Mouse (Mus musculus) heart, adult 2 months (tissue): Measurements from ENCODE around the gene Zc3h10. TPM values are rescaled to one million over a fixed set of nuclear protein-coding genes. Genes with fewer than 3 reads are reported as not detected.
"Not testable (repeated sequence)": the region's sequence is repeated elsewhere in the genome, so short reads cannot be mapped to it uniquely, and the experiment has no call there.

Experiments used
- DNase-seq, 2 experiments: peaks; one replicate each; pipeline ENCODE4 v3.0.0; 2021
- H3K27ac ChIP-seq: fragments of 200-600 bp; 2 replicates; pipeline ENCODE4 v1.8.1; 2022
- H3K27me3 ChIP-seq: fragments of 200-500 bp; 2 replicates; pipeline ENCODE4 v1.6.1; 2012; ENCODE audit warnings: mild to moderate bottlenecking, low read length, inconsistent platforms, mixed read lengths; ENCODE audit not compliant: control insufficient read depth, insufficient read depth
- H3K36me3 ChIP-seq: fragments of 200-500 bp; 2 replicates; pipeline ENCODE4 v1.6.1; 2012; ENCODE audit warnings: low read length, inconsistent platforms; ENCODE audit not compliant: control insufficient read depth, insufficient read depth
- H3K4me1 ChIP-seq: fragments of 200-500 bp; 2 replicates; pipeline ENCODE4 v1.6.1; 2011; ENCODE audit warnings: low read length; ENCODE audit not compliant: control insufficient read depth, insufficient read depth
- H3K4me3 ChIP-seq: fragments of 200-600 bp; 2 replicates; pipeline ENCODE4 v1.8.1; 2022
- H3K79me2 ChIP-seq: fragments of 200-500 bp; replicated peaks from 2 replicates; pipeline ENCODE4 v1.6.1; 2012; ENCODE audit warnings: mild to moderate bottlenecking, inconsistent platforms, low read length, moderate library complexity, mixed read lengths; ENCODE audit not compliant: control insufficient read depth, insufficient read depth
- H3K9ac ChIP-seq: fragments of 200-500 bp; 2 replicates; pipeline ENCODE4 v1.6.1; 2012; ENCODE audit warnings: low read depth, mild to moderate bottlenecking, control low read depth, inconsistent platforms, low read length, mixed read lengths
- CTCF ChIP-seq: fragments of 200-600 bp; IDR thresholded peaks from 2 replicates; pipeline ENCODE4 v1.8.1; 2022; ENCODE audit warnings: antibody characterized with exemption, mild to moderate bottlenecking, moderate library complexity
- EP300 ChIP-seq: fragments of 200-500 bp; IDR thresholded peaks from 2 replicates; pipeline ENCODE4 v1.6.1; 2011; ENCODE audit warnings: low read depth, low read length, control low read depth; ENCODE audit not compliant: insufficient read depth
- POLR2A ChIP-seq: fragments of 200-500 bp; IDR thresholded peaks from 2 replicates; pipeline ENCODE4 v1.6.1; 2011; ENCODE audit warnings: mild to moderate bottlenecking, low read depth, low read length, control low read depth; ENCODE audit not compliant: insufficient read depth
- WGBS: fragments of 180-500 bp; shearing (Covaris S2); methylation state at CpG from one replicate; pipeline ENCODE4 v1.1.7; 2018; 5-methylcytosine and 5-hydroxymethylcytosine counted together
- intact Hi-C: fragments of 180-260 bp; cut with DNase I; formaldehyde crosslinking; loops from one replicate; pipeline ENCODE4 v1.15.1; 2025
- polyA plus RNA-seq: library from polyadenylated mRNA; depleted of rRNA; stranded (reverse); fragments of >200 nt; gene quantifications from 2 replicates; pipeline ENCODE4 v1.2.3, GENCODE M21; 2012
- total RNA-seq, 2 experiments: library from RNA; stranded (reverse); gene quantifications; 2 replicates each; pipeline ENCODE4 v1.2.3; 2021

The Zc3h10 gene
- total and polyA plus RNA-seq, 3 experiments: 6.8 to 7.6 (median 7.5) TPM

DNA sequence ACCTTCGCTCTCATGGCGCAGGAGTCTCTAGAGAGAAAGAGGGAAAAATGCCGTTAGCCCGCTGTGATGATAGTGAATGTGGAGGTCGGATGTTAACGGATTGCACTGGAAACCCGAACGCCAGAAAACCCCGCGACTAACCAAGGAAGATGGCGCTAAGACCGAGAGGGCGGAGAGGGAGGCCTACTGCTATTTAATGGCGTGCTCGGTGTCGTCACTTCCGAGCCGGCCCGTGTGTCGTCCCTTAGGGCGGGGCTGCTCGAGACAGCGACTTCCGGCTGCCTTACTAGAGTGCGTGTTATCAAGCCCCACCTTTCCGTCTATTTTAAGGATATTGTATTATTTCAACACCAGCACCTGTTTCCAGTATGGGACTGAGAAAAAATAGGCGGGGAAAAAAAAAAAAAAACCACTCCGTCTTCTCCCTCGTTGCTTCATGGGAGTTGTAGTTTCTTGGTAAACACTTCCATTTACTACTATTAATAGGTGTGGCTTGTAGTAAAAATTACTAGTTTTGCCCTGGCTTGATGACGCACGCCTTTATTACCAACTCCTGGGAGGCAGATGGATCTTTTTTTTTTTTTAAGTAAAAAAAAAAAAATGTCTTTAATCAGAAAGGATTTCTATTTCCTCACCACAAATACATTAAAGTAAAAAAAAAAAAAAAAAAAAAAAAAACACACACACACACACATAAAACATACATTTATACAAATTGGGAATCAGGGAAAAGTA lies 1.5 kb upstream of the Zc3h10 start, which contains the start of gene Rpl41:
Rpl41 (minus strand) TSS at position 359 of the 735 bp plus-strand sequence.
- peaks cover 2% of the 10 kb centered on the region; the same call in 1 of the 2 replicates for H3K4me1 ChIP-seq
- peaks cover 4% of the 10 kb centered on the region; the same call in 1 of the 2 replicates for H3K36me3 ChIP-seq
- WGBS: under 1% methylated on average over 31 of the region's 31 CpGs
- peak within 1 kb of the TSS; percentile 89 for H3K27ac ChIP-seq
- H3K79me2 ChIP-seq: peaks cover 3% of the 10 kb centered on the region; the same call in 1 of the 2 replicates
- H3K9ac ChIP-seq: peak within 1 kb of the TSS; percentile 63
- no peaks in the 10 kb centered on the region for H3K27me3 ChIP-seq
- intact Hi-C loops: loop anchor here (5.0 to 10.0 kb wide), 2 partner anchors 123 to 256 kb away; partner anchors contain the start of genes Dnajc14, Suox and Tmem198b
- peak; percentile 92 to 95 for DNase-seq
- TF ChIP-seq EP300 (peak; percentile 96; the same call in 1 of the 2 replicates), POLR2A (peak; percentile 99), CTCF (no peak)
- peak within 1 kb of the TSS; percentile 59 for H3K4me3 ChIP-seq

DNA sequence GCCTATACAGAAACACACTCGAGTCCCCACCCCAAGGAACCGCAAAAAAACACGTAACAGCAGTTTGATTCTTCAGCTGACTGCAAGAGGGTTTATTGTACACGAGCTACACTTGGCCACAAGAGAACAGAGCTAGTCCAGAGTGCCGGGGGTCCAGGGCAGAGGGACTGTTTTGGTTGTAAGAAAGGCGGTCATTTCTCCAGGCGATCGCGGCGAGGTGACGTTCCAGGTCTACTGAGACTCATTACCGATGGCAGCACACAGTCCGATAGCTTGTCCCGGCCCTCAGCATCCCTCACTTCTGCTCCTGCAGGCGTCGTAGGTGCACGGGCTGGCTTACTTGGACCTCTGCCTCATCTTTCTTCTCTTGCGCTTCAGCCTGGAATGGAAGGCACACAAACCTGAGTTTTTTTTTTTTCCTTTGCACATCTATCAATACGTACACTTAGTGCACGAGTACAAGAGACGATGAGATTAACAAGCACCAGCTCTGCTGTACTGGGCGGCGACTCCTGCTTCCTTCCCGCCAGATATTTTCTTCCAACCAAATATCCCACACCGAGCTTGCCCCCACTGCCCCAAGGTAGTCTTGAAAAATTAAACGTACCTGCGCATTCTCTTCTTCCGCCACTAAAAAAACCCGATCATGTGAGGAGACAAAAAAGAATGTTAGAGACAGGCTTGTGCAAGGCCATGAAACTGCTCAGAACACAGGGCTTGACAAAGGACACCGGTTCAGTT lies 647 bp upstream of the Zc3h10 start:
- not testable (repeated sequence) for DNase-seq, H3K27me3 ChIP-seq, H3K36me3 ChIP-seq, H3K4me1 ChIP-seq, H3K79me2 ChIP-seq
- WGBS: 1% methylated on average over 30 of the region's 30 CpGs
- peak overlapping the region; percentile 63 for H3K9ac ChIP-seq
- H3K4me3 ChIP-seq: peak overlapping the region; percentile 59
- intact Hi-C loops: loop anchor here (5.0 to 10.0 kb wide), 2 partner anchors 124 to 257 kb away; partner anchors contain the start of genes Dnajc14, Suox and Tmem198b
- H3K27ac ChIP-seq: peak overlapping the region; percentile 91

DNA sequence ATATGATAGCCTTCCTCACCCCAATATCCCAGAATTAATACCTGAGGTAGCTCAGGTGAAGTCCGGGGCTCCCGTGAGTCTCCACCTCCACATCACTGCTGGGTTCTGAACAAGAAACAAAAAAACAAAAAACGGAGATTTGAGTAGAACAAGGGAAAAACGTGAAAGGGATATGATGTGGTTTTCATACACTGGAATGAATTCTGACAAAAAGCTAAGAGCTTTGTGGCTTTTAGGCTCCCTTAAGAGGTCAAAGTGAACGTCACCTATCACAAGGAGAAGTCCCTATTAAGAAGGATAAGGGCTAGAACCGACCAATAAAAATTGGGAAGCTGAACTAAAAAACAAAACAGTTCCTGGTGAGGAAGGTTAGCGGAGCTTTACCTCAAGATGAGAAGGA lies 787 bp downstream of the Zc3h10 start:
- H3K9ac ChIP-seq: peak overlapping the region; percentile 73

GRCm38 (mm10) chr10:128546361-128546760 lies 1.2 kb downstream of the Zc3h10 start:
- no peak for DNase-seq
- Histone ChIP-seq H3K27ac (peak overlapping the region; percentile 91), H3K4me1 (peaks cover 4% of the 10 kb centered on the region), H3K9ac (no peak overlapping the region), H3K36me3 (peaks cover 8% of the 10 kb centered on the region), H3K4me3 (peak overlapping the region; percentile 59), H3K27me3 (no peaks in the 10 kb centered on the region), H3K79me2 (peaks cover 3% of the 10 kb centered on the region; the same call in 1 of the 2 replicates)
- TF ChIP-seq EP300: no peak
- no peak for TF ChIP-seq POLR2A
- peak; percentile 87 for TF ChIP-seq CTCF
- intact Hi-C loops: loop anchor here (2.0 to 10.0 kb wide), 3 partner anchors 48 to 258 kb away; partner anchors contain the start of genes Dnajc14, Myl6b, Suox and Tmem198b
- WGBS: 4% methylated on average over 4 of the region's 4 CpGs

More for the DNA sequence above, 787 bp downstream of the Zc3h10 start:
- intact Hi-C loops: loop anchor here (2.0 to 10.0 kb wide), 3 partner anchors 48 to 258 kb away; partner anchors contain the start of genes Dnajc14, Myl6b, Suox and Tmem198b
- peaks cover 3% of the 10 kb centered on the region; the same call in 1 of the 2 replicates for H3K79me2 ChIP-seq
- no peak for DNase-seq
- H3K4me3 ChIP-seq: peak overlapping the region; percentile 59
- peaks cover 8% of the 10 kb centered on the region for H3K36me3 ChIP-seq
- H3K27ac ChIP-seq: peak overlapping the region; percentile 91
- H3K4me1 ChIP-seq: peaks cover 4% of the 10 kb centered on the region
- TF ChIP-seq POLR2A (no peak), CTCF (no peak), EP300 (no peak)
- H3K27me3 ChIP-seq: no peaks in the 10 kb centered on the region
- WGBS: 9% methylated on average over 7 of the region's 7 CpGs

DNA sequence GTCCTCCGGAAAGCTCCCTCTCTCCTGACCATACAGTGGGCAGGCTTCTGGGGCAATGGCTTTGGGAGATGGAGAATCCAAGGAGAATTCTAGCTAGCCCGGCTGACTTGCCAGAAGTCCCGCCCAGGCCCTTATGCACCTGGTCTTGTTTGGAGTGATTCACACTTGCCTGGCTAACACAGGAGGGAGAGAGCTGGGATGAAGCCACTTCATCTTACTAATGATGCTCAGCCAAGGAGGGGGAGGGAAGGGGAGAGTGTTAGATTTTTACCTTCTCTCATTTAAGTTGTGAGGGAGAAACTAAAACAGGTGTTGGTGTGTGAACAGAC lies 2.0 kb downstream of the Zc3h10 start:
- no peak overlapping the region for H3K9ac ChIP-seq
- TF ChIP-seq POLR2A (no peak), EP300 (no peak), CTCF (no peak)
- no peak for DNase-seq
- peaks cover 4% of the 10 kb centered on the region for H3K4me1 ChIP-seq
- no peak overlapping the region for H3K4me3 ChIP-seq
- 88% methylated on average over 3 of the region's 3 CpGs for WGBS
- H3K79me2 ChIP-seq: peaks cover 3% of the 10 kb centered on the region; the same call in 1 of the 2 replicates
- intact Hi-C loops: loop anchor here (5.0 to 10.0 kb wide), 2 partner anchors 127 to 259 kb away; partner anchors contain the start of genes Dnajc14, Suox and Tmem198b
- H3K27me3 ChIP-seq: no peaks in the 10 kb centered on the region
- H3K27ac ChIP-seq: no peak overlapping the region
- H3K36me3 ChIP-seq: peaks cover 8% of the 10 kb centered on the region
